Mouse (Mus musculus): ENCODE measurements around the gene Tmsb15a.
"Not testable (repeated sequence)": the region's sequence is repeated elsewhere in the genome, so short reads cannot be mapped to it uniquely, and the experiment has no call there.

Gene Tmsb15a

GRCm38 (mm10) chrX:135725161-135725560 is at the start of gene Tmsb15a:
Gene Tmsb15a (minus strand): TSS chrX:135725261.
- no peak for DNase-seq (ENCODE audit: low read depth, low spot score)

- DNase-seq (ENCODE audit: low read depth, low spot score) = no peak
Measured at GRCm38 (mm10) chrX:135768565-135768964, 43.5 kb upstream of the Tmsb15a start.

DNA sequence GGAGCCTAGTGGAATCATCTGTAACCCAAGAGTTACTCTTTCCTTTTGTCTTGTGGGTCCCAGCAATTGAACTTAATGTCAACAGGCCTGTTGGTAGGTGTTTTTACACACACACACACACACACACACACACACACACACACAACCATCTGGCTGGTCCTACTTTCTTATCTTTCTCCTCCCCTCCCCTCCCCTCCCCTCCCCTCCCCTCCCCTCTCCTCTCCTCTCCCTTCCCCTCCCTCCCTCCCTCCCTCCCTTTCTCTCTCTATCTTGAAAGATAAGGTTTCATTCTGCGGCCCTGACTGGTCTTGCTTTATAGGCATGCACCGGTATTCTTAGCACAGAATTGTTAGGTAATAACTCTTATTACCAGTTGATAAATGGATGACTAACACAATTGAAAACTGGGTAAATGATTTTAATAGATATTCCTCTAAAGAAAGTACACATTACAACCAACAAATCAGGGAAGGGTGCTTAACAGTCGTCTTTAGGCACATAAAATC is 43.0 kb upstream of the Tmsb15a start:
- no peak for DNase-seq (ENCODE audit: low read depth, low spot score)

DNA sequence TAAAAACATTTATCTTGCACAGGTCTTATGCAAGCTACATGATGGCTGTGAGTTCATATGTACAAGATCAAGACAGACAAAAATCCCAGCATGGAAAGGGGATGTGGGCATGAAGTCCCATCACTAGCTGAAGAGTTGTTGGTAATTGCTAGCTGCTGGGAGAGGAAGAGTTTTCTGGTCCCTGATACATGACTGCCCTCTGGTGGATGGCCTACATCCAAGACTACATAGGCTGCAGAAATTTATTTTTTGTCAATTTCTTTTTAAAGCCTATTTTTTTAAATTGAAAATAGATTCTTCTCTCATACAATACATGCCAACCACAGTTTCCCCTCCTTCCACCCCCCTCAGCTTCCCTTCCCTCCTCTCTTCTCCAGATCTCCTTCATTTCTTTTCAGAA is 36.6 kb upstream of the Tmsb15a start:
- DNase-seq (ENCODE audit: low read depth, low spot score) = peak; percentile 64

DNA sequence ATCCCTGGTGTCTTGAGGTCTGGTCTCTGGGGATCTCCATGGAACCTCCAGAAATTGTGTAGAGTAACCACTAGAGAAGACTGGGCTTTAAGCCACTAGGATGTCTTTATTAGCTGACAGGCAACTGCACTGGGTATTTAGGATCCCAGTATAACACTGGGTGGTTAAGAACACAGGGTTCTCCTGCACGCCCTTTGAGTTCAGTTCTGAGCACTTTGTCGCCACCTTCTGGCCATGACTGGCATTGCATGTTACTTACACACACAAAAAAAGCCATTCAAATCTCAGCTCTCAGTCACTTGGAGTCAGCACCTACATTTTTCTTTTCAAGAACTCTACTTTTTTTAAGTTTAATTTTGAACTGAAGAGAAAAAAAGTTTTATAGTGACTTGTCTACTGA is 27.8 kb upstream of the Tmsb15a start:
- peak; percentile 82 for DNase-seq (ENCODE audit: low read depth, low spot score)

DNA sequence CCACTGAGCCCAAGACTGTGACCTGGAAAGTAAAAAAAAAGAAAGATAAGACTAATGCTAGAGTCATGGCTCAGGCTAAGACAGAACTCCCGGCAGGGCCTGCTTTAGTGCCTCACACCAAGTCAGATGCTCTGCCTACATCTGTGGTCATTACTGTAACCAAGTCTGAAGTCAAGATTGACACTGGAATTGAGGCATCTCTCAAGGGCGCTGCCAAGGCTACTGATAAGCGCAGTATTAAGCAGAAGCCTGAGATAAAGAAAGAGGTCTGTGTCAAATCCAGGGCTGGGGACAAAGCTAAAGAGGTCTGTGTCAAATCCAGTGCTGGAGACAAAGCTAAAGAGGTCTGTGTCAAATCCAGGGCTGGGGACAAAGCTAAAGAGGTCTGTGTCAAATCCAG is 20.3 kb upstream of the Tmsb15a start:
- DNase-seq (ENCODE audit: low read depth, low spot score) = not testable (repeated sequence)

GRCm38 (mm10) chrX:135743056-135743355 is 17.9 kb upstream of the Tmsb15a start:
- peak; percentile 50 for DNase-seq (ENCODE audit: low read depth, low spot score)

- peak; percentile 88 for DNase-seq (ENCODE audit: low read depth, low spot score)
Measured at GRCm38 (mm10) chrX:135742304-135743055, 17.4 kb upstream of the Tmsb15a start, which contains the start of the genes Armcx5 and Gprasp1. Gene Armcx5 (plus strand): TSS chrX:135742733. Gene Gprasp1 (plus strand): TSS chrX:135742733.

DNA sequence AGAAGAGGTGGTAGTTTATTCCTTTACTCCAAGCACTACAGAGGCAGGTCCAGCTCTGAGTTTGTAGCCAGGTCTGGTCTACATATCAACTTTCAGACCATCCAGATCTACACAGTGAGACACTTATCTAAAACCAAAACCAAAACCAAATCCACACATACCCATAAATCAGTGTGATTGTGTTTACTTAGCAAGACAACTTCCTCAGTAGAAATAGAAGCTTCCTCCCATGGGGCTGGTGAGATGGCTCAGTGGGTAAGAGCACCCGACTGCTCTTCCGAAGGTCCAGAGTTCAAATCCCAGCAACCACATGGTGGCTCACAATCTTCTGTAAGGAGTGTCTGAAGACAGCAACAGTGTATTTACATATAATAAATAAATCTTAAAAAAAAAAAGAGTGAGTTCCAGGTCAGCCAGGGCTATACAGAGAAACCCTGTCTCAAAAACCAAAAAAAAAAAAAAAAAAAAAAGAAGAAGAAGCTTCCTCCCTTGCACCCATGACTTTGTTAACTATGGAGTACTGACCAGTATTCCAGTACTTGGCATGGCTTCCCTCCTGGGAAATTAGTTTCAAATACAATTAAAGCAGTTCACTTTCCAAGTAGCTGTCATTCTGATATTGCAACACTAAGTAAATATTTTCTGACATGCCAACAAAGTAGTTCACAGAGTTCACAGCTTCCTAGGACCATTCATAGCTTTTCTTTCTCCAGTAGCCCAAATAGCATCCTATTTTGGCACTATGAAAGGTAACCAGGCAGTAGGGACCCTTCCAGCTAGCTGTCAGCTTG is 13.9 kb upstream of the Tmsb15a start:
- DNase-seq (ENCODE audit: low read depth, low spot score) = no peak

GRCm38 (mm10) chrX:135712845-135713244 is 12.2 kb downstream of the Tmsb15a start:
- no peak for DNase-seq (ENCODE audit: low read depth, low spot score)

DNA sequence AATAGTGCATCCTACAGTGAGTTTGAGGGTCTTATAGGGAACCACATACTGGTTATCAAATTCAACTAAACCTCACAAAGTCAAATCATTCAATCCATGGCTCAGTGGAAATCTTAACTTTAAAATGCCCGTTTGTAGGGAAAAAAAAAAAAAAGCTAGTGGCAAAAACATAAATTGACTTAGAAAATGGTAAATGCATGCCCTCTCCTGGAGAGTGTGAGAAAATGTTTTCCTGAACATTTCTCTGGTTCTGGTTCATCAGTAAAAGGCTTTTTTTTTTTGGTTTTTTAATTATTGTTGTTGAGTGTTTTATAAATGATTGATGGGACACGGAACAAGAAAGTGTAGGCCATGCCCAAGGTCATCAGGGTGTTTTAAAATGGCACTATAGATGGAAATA is 20.7 kb downstream of the Tmsb15a start:
- peak; percentile 3 for DNase-seq (ENCODE audit: low read depth, low spot score)

GRCm38 (mm10) chrX:135703111-135703510 is 21.9 kb downstream of the Tmsb15a start:
- DNase-seq (ENCODE audit: low read depth, low spot score) = no peak

GRCm38 (mm10) chrX:135693633-135694032 is 31.4 kb downstream of the Tmsb15a start, which contains the start of gene Tcp11x2:
Gene Tcp11x2 (minus strand): TSS chrX:135693790.
- no peak for DNase-seq (ENCODE audit: low read depth, low spot score)

DNA sequence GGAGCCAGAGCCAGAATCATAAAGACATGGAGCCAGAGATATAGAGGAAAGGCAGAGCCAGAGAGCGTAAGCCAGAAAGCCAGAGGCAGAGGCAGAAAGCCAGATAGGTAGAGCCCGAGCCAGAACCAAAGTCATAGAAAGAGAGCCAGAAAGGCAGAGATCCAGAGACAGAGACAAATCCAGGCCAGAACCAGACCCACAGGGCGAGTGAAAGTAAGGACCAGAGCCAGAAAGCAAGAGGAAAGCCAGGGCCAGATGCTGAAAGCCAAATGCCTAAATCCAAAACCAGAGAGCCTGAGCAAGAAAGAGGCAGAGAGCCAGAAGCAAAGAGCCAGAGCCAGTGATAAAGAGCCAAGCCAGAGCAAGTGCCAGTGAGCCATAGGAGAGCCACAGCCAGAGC is 37.3 kb downstream of the Tmsb15a start:
- DNase-seq (ENCODE audit: low read depth, low spot score) = no peak

DNA sequence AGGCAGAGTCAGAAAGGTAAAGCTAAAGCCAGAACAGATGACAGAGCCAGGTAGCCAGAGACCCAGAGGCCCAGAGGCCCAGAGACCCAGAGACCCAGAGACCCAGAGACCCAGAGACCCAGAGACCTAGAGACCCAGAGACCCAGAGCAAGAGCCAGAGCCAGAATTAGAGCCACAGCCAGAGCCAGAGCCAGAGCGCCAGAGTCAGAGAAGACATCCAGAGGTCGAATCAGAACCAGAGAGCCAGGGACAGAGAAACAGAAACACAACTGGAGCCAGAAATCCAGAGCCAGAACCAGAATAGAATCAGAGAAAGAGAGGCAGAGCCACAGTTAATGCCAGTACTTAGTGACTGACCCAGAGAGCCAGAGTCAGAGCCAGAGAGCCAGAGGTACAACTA is 43.2 kb downstream of the Tmsb15a start:
- DNase-seq (ENCODE audit: low read depth, low spot score) = no peak

Measured in 3T3-L1 (cell line).